Mouse (Mus musculus): ENCODE measurements around the gene Celf2.

- TF ChIP-seq POLR2A (IDR thresholded peaks at IDR 0.05; ENCODE audit: borderline replicate concordance, control insufficient read depth, low read depth, low read length): no peak
- TF ChIP-seq CTCF (IDR thresholded peaks at IDR 0.05; ENCODE audit: control insufficient read depth, insufficient read depth, low read length): no peak
Measured at GRCm38 (mm10) chr2:7548886-7549285, 39.5 kb upstream of the Celf2 start.
